Mouse (Mus musculus) lung, postnatal 4 days (tissue): ENCODE data around the gene Cybb.
"Not testable (repeated sequence)": the region's sequence is repeated elsewhere in the genome, so short reads cannot be mapped to it uniquely, and the experiment has no call there.

ENCODE experiments used
- DNase-seq, 2 experiments: peaks; one replicate each; pipeline ENCODE4 v3.0.0; 2021

Cybb gene

GRCm38 (mm10) chrX:9487671-9488070 is at the start of gene Cybb:
Gene Cybb (minus strand): TSS chrX:9487771.
- no peak for DNase-seq

GRCm38 (mm10) chrX:9536881-9537280 is 49.3 kb upstream of the Cybb start:
- no peak for DNase-seq

- peak; percentile 17 to 33 for DNase-seq
These were observed 32.4 kb upstream of the Cybb start for GRCm38 (mm10) chrX:9519969-9520368.

- DNase-seq, result not testable (repeated sequence)
These were observed 30.0 kb upstream of the Cybb start for GRCm38 (mm10) chrX:9517531-9517930.

GRCm38 (mm10) chrX:9475036-9475435 is 12.5 kb downstream of the Cybb start:
- DNase-seq, result not testable (repeated sequence)

- no peak for DNase-seq
These were observed 13.1 kb downstream of the Cybb start for GRCm38 (mm10) chrX:9474440-9474839.

GRCm38 (mm10) chrX:9473768-9474167 is 13.8 kb downstream of the Cybb start:
- DNase-seq, result no peak

- peak; percentile 21 to 23 for DNase-seq
These were observed 16.7 kb downstream of the Cybb start for GRCm38 (mm10) chrX:9470811-9471388.

GRCm38 (mm10) chrX:9469100-9469499 is 18.5 kb downstream of the Cybb start:
- DNase-seq, result no peak

GRCm38 (mm10) chrX:9467020-9467419 is 20.6 kb downstream of the Cybb start:
- no peak for DNase-seq

GRCm38 (mm10) chrX:9465890-9466289 is 21.7 kb downstream of the Cybb start:
- DNase-seq, result no peak

- DNase-seq, result no peak
These were observed 24.9 kb downstream of the Cybb start for GRCm38 (mm10) chrX:9462671-9463070.

- DNase-seq, result no peak
These were observed 26.2 kb downstream of the Cybb start for GRCm38 (mm10) chrX:9461399-9461798.

- no peak for DNase-seq
These were observed 27.1 kb downstream of the Cybb start for GRCm38 (mm10) chrX:9460387-9460930.

- DNase-seq, result no peak
These were observed 35.2 kb downstream of the Cybb start for GRCm38 (mm10) chrX:9452375-9452774.

GRCm38 (mm10) chrX:9447284-9447683 is 40.3 kb downstream of the Cybb start:
- no peak for DNase-seq

GRCm38 (mm10) chrX:9441102-9441501 is 46.5 kb downstream of the Cybb start:
- no peak for DNase-seq

GRCm38 (mm10) chrX:9440556-9440955 is 47.0 kb downstream of the Cybb start:
- no peak for DNase-seq

- DNase-seq, result no peak
These were observed 48.3 kb downstream of the Cybb start for GRCm38 (mm10) chrX:9439257-9439656.

GRCm38 (mm10) chrX:9413889-9414288 is 73.7 kb downstream of the Cybb start:
- DNase-seq, result peak in 1 of 2 experiments; percentile 3
